Mouse (Mus musculus) E14TG2a.4 (cell line): ENCODE data around the gene Timm9.

Experiments
- H3K27me3 ChIP-seq: 2 replicates; pipeline ENCODE4 v1.6.1; 2014; ENCODE audit warnings: low read length, control low read depth; ENCODE audit not compliant: insufficient read depth
- H3K36me3 ChIP-seq: 2 replicates; pipeline ENCODE4 v1.6.1; 2014; ENCODE audit warnings: low read length, control low read depth; ENCODE audit not compliant: insufficient read depth
- H3K4me1 ChIP-seq: replicated peaks from 2 replicates; pipeline ENCODE4 v1.6.1; 2014; ENCODE audit warnings: low read depth, low read length, control low read depth
- H3K4me3 ChIP-seq: replicated peaks from 2 replicates; pipeline ENCODE4 v1.5.1; 2014; ENCODE audit warnings: mild to moderate bottlenecking, low read length
- H3K9me3 ChIP-seq: 2 replicates; pipeline ENCODE4 v1.6.1; 2014; ENCODE audit warnings: low read length, control low read depth
- CTCF ChIP-seq: conservative IDR thresholded peaks from 2 replicates; pipeline ENCODE4 v1.5.1; 2014; ENCODE audit warnings: low read length
- NANOG ChIP-seq: IDR thresholded peaks from 2 replicates; pipeline ENCODE4 v1.6.1; 2014; ENCODE audit warnings: borderline replicate concordance, low read length, mixed read lengths
- POU5F1 ChIP-seq: IDR thresholded peaks from 2 replicates; pipeline ENCODE4 v1.6.1; 2014; ENCODE audit warnings: low read length, borderline replicate concordance

The Timm9 gene

DNA sequence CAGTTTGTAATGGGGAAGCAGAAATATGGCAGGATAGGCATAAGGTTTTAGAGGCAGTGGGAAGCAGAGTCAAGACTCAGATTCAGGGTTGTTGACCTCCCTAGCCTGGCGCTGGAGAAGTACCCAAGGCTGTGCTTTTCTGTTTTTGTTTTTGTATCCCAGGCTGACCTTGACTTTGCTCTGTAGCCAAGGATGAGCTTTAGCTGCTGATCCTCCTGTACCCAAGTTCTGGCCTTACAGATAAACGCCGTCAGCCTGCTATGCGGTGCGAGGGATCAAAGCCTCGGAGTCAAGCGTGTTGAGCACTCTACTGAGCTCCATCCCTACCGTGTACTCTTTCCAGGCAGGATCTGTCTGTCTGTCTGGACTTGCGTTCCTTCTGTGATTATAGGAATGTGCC lies 12.3 kb upstream of the Timm9 start:
- Histone ChIP-seq H3K4me1 (peaks cover 22% of the 10 kb centered on the region), H3K4me3 (no peak overlapping the region), H3K9me3 (no peaks in the 10 kb centered on the region), H3K36me3 (peaks cover 87% of the 10 kb centered on the region), H3K27me3 (no peaks in the 10 kb centered on the region)
- TF ChIP-seq NANOG (no peak), CTCF (no peak), POU5F1 (no peak)

- Histone ChIP-seq H3K36me3 (peaks cover 89% of the 10 kb centered on the region), H3K4me3 (no peak overlapping the region), H3K9me3 (no peaks in the 10 kb centered on the region), H3K4me1 (peaks cover 22% of the 10 kb centered on the region), H3K27me3 (no peaks in the 10 kb centered on the region)
- TF ChIP-seq CTCF: peak; percentile 89
- no peak for TF ChIP-seq POU5F1
Measured at GRCm38 (mm10) chr12:71147641-71148040, 11.2 kb upstream of the Timm9 start.

GRCm38 (mm10) chr12:71141189-71141588 lies 4.7 kb upstream of the Timm9 start:
- Histone ChIP-seq H3K27me3 (no peaks in the 10 kb centered on the region), H3K9me3 (no peaks in the 10 kb centered on the region), H3K36me3 (peaks cover 67% of the 10 kb centered on the region), H3K4me1 (peaks cover 52% of the 10 kb centered on the region), H3K4me3 (no peak overlapping the region)
- TF ChIP-seq CTCF (peak; percentile 65), POU5F1 (no peak), NANOG (no peak)

DNA sequence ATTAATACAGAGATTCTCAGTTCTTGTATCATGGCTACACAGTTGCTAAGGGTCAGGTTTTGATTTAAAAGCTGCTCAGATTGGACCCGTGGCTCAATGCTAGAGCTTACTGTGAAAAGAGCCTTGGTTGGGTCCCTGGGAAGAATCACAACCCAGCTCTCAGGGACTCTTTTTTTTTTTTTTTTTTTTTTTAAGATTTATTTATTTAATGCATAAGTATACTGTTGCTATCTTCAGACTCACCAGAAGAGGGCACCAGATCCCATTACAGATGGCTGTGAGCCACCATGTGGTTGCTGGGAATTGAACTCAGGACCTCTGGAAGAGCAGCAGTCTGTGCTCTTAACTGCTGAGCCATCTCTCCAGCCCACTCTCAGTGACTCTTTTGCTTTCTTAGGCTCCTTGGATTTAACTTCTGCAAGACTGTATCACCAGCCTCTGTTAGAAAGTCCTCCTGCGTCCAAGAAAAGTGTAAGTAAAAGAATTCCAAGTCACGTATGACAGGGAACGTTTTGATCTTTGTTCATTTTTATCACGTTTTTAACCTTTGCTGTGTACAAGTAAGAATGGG lies 2.9 kb upstream of the Timm9 start:
- Histone ChIP-seq H3K27me3 (no peaks in the 10 kb centered on the region), H3K9me3 (no peaks in the 10 kb centered on the region), H3K36me3 (peaks cover 57% of the 10 kb centered on the region), H3K4me3 (peak overlapping the region; percentile 100; the same call in 1 of the 2 replicates), H3K4me1 (peaks cover 47% of the 10 kb centered on the region)
- TF ChIP-seq POU5F1 (no peak), NANOG (no peak), CTCF (peak; percentile 38; the same call in 1 of the 2 replicates)

DNA sequence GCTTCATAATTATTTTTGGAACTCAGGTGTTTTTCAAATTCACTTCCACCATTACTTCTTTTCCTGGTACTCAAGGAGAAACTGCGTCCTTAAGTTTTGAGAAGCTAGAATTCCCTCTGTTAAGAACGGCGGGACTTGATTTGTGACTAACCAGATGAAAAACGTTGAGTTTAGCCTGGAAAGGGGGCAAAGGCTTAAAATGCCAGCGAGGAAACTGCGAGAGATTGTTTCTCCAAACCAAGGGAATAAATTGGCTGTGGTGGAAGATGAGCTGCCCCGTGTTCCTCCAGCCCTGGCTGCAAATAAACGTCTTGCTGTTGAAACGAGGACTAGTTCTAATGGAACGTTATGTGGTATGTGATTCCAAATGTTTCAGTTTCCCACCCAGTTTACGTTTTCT lies 1.2 kb upstream of the Timm9 start:
- Histone ChIP-seq H3K27me3 (no peaks in the 10 kb centered on the region), H3K9me3 (no peaks in the 10 kb centered on the region), H3K4me3 (peak overlapping the region; percentile 100), H3K36me3 (peaks cover 52% of the 10 kb centered on the region), H3K4me1 (peaks cover 44% of the 10 kb centered on the region)
- TF ChIP-seq NANOG: no peak

- TF ChIP-seq POU5F1: no peak; the same call in 1 of the 2 replicates
- no peak for TF ChIP-seq CTCF
- no peak for TF ChIP-seq NANOG
- Histone ChIP-seq H3K4me3 (peak overlapping the region; percentile 100), H3K27me3 (no peaks in the 10 kb centered on the region), H3K36me3 (peaks cover 52% of the 10 kb centered on the region), H3K9me3 (no peaks in the 10 kb centered on the region), H3K4me1 (peaks cover 44% of the 10 kb centered on the region)
Measured at GRCm38 (mm10) chr12:71136974-71137491, 549 bp upstream of the Timm9 start.

GRCm38 (mm10) chr12:71135581-71135980 lies 903 bp downstream of the Timm9 start:
- H3K36me3 ChIP-seq: peaks cover 52% of the 10 kb centered on the region
- no peaks in the 10 kb centered on the region for H3K9me3 ChIP-seq
- H3K4me3 ChIP-seq: peak overlapping the region; percentile 100
- no peaks in the 10 kb centered on the region for H3K27me3 ChIP-seq
- no peak for TF ChIP-seq CTCF
- no peak for TF ChIP-seq NANOG
- TF ChIP-seq POU5F1: no peak
- H3K4me1 ChIP-seq: peaks cover 43% of the 10 kb centered on the region

DNA sequence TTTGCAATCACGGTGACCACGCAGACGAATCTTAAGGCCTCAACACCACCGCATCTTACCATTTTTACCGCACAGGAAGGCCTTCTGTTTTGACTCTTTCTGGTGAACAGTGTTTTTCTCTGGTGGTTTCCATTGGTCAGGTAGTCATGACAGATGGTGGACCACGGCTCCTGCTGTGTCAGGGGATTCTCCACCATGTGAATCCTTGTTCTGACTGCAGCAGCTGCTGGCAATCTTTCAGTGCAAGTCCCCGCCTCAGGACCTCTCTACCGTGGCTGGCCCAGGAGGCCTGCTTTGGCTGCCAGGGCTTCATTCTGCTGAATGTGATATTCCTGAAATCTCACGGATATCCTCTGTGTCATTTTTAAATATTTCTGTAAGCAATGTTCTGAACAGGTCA lies 13.2 kb downstream of the Timm9 start:
- Histone ChIP-seq H3K36me3 (peaks cover 52% of the 10 kb centered on the region), H3K9me3 (no peaks in the 10 kb centered on the region), H3K4me1 (no peaks in the 10 kb centered on the region), H3K27me3 (no peaks in the 10 kb centered on the region), H3K4me3 (no peak overlapping the region)
- TF ChIP-seq NANOG: no peak
- no peak for TF ChIP-seq CTCF
- no peak for TF ChIP-seq POU5F1

DNA sequence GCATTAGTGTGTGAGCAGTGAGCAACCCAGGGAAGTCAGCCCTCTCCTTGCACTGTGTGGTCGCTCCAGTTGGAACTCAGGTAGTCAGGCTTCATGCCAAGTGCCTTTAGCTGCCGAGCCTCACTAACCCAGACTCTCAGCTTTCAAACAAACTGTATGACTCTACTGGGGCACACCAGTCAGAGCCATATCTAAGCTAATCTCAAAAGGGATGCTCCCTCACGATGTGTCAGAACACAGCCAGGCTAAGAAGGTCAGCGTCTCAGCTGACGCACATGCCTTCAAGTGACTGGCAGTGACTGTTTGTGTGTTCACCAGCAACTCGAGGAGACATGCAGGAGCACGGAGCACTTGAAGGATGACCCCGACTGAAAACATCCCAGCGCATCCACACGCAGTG lies 13.8 kb downstream of the Timm9 start:
- H3K36me3 ChIP-seq: peaks cover 47% of the 10 kb centered on the region
- H3K27me3 ChIP-seq: no peaks in the 10 kb centered on the region
- TF ChIP-seq POU5F1: no peak
- TF ChIP-seq CTCF: no peak
- no peak for TF ChIP-seq NANOG
- no peaks in the 10 kb centered on the region for H3K4me1 ChIP-seq
- H3K9me3 ChIP-seq: no peaks in the 10 kb centered on the region
- H3K4me3 ChIP-seq: no peak overlapping the region
